Mouse (Mus musculus) cerebellum, adult 2 months (tissue): ENCODE measurements at regions not wholly inside any gene's neighbourhood (a gene's known extent, or its start where the extent isn't known, plus 50 kb on each side); places are given as distances from the start of the nearest gene placed in this dataset.

ENCODE experiments used
- DNase-seq, 2 experiments: peaks; one replicate each; pipeline ENCODE4 v3.0.0; 2021
- H3K27ac ChIP-seq: fragments of 200-500 bp; 2 replicates; pipeline ENCODE4 v1.5.1; 2012; ENCODE audit warnings: low read length, control low read depth, inconsistent platforms; ENCODE audit not compliant: insufficient read depth
- H3K27me3 ChIP-seq: fragments of 200-500 bp; 2 replicates; pipeline ENCODE4 v1.6.1; 2012; ENCODE audit warnings: inconsistent platforms, mild to moderate bottlenecking, low read length, moderate library complexity; ENCODE audit not compliant: control insufficient read depth, insufficient read depth
- H3K4me1 ChIP-seq: fragments of 200-500 bp; 2 replicates; pipeline ENCODE4 v1.6.1; 2011; ENCODE audit warnings: low read length; ENCODE audit not compliant: control insufficient read depth, insufficient read depth
- H3K4me3 ChIP-seq: fragments of 200-500 bp; replicated peaks from 2 replicates; pipeline ENCODE3; 2011; ENCODE audit warnings: mild to moderate bottlenecking, low read depth, low read length, control low read depth; ENCODE audit not compliant: insufficient read depth
- CTCF ChIP-seq: fragments of 200-500 bp; IDR thresholded peaks from 2 replicates; pipeline ENCODE4 v1.5.1; 2011; ENCODE audit warnings: low read depth, mild to moderate bottlenecking, control low read depth, low read length, moderate library complexity, borderline replicate concordance; ENCODE audit not compliant: insufficient read depth
- POLR2A ChIP-seq: fragments of 200-500 bp; IDR thresholded peaks from 2 replicates; pipeline ENCODE4 v1.6.1; 2011; ENCODE audit warnings: low read length, control low read depth, borderline replicate concordance; ENCODE audit not compliant: insufficient read depth
- WGBS: fragments of 180-500 bp; shearing (Covaris S2); methylation state at CpG from one replicate; pipeline ENCODE4 v1.1.7; 2018; 5-methylcytosine and 5-hydroxymethylcytosine counted together

DNA sequence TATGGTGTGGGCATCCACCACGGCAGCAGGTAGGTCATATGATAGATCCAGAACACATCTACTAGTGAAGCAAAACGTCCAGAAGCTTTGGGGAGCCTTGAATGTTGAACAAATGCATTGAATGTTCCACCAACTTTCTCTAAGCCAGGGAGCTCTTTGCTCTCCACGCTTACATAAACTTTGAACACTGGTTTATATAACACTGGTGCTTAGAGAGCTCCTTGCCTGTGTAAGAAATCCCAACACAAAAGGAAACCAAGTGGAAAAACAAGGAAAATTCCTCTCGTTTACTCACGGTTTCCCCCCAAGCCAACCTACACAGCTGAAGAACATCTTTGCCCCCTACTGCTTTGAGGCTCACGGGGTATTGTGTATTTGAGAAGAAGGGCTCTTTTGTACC, 299.2 kb upstream of the Ubash3b start:
- H3K27me3 ChIP-seq: no peaks in the 10 kb centered on the region; the same call in 1 of the 2 replicates
- no peaks in the 10 kb centered on the region; the same call in 1 of the 2 replicates for H3K4me1 ChIP-seq
- 79% methylated on average over 6 of the region's 6 CpGs for WGBS
- no peak overlapping the region for H3K4me3 ChIP-seq
- no peak overlapping the region for H3K27ac ChIP-seq
- no peak for DNase-seq
- no peak for TF ChIP-seq CTCF
- TF ChIP-seq POLR2A: no peak

DNA sequence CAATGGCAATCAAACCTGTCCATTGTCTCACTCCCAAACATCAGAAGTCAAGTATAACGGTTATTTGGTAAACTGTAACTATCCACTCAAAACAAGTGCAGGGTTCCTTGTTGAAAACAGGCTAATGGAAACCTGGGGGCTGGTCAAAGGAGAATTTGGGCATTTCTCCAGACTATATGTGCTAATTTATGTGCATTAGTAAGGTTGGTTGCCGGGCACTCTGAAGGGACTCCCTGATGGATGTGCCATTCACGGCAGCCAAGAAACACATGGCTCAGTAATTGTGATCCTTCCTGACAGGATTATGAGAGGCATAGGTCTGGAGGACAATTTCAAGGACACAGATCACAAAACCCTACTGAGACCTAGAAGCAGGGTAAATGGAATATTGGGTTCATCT, 295.5 kb upstream of the Ubash3b start:
- no peaks in the 10 kb centered on the region for H3K4me1 ChIP-seq

DNA sequence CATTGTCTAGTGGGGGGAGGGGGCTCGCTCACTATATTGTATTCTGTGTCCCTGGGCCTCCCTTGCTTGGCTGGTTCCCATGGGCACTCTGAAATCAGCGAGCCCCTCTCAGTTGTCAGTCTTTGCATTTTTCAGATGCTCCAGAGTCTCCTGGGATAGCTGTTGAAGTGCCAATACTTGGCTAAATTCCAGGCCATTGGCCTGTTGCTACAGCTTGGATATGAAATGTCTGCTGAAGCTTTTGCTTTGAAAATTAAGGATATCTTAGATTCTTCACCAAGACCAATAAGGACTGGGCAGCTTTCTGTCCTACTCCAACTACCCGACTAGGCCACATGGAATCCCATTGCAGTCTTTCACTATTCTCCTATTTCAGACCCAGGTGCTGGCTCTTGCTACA, 290.2 kb upstream of the Ubash3b start:
- WGBS: 55% methylated on average over 3 of the region's 3 CpGs
- no peaks in the 10 kb centered on the region; the same call in 1 of the 2 replicates for H3K27me3 ChIP-seq
- H3K4me3 ChIP-seq: no peak overlapping the region
- DNase-seq: no peak
- no peak overlapping the region for H3K27ac ChIP-seq
- no peaks in the 10 kb centered on the region for H3K4me1 ChIP-seq
- TF ChIP-seq CTCF (no peak), POLR2A (no peak)

More for the DNA sequence above, 295.5 kb upstream of the Ubash3b start:
- Histone ChIP-seq H3K27me3 (no peaks in the 10 kb centered on the region; the same call in 1 of the 2 replicates), H3K27ac (no peak overlapping the region), H3K4me3 (no peak overlapping the region)
- 30% methylated on average over 3 of the region's 3 CpGs for WGBS
- no peak for TF ChIP-seq CTCF
- no peak for TF ChIP-seq POLR2A
- no peak for DNase-seq

DNA sequence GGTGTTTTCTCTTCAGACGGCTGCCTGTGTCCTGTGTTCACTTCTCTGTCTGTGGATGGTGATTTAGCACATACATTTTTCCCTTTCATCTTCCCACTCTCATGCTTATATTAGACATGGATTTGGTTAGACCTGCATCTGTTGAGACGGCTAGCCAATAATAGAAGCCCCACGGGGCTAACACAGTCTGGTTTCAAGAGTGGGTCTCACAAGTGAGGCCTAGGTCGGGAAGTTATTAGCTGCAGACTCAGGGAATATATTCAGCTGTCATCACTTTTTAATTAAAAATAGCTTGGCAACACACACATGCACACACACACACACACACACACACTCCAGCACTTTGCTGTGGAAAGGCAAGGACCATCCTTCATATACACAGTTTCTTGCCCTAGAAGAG, 287.7 kb upstream of the Ubash3b start:
- no peak overlapping the region for H3K27ac ChIP-seq

DNA sequence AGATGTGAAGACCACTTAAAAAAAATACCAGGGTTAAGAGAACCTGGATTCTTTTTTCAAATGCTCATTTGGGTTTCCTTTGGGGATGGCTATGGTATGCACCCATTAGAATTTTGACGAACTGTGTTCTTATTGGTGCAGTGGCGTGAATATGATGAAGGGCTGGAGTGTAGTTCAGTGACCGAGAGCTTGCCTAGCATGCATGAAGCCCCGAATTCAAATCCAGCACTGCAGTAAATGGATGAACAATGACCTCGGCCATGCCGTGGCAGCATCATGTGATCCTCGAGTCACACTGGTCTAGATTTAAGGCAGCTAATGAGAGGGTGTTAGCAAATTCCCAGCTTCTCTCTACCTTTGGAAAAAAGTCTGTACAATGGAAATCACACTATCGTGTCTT, 286.4 kb upstream of the Ubash3b start:
- Histone ChIP-seq H3K27ac (no peak overlapping the region), H3K4me3 (no peak overlapping the region), H3K4me1 (no peaks in the 10 kb centered on the region), H3K27me3 (no peaks in the 10 kb centered on the region; the same call in 1 of the 2 replicates)
- TF ChIP-seq CTCF (no peak), POLR2A (no peak)
- 19% methylated on average over 8 of the region's 8 CpGs for WGBS
- no peak for DNase-seq

More for the DNA sequence above, 287.7 kb upstream of the Ubash3b start:
- no peak for DNase-seq
- TF ChIP-seq CTCF: no peak
- no peak for TF ChIP-seq POLR2A
- Histone ChIP-seq H3K4me1 (no peaks in the 10 kb centered on the region), H3K4me3 (no peak overlapping the region), H3K27me3 (no peaks in the 10 kb centered on the region; the same call in 1 of the 2 replicates)
- WGBS: 50% methylated on average over 4 of the region's 4 CpGs

DNA sequence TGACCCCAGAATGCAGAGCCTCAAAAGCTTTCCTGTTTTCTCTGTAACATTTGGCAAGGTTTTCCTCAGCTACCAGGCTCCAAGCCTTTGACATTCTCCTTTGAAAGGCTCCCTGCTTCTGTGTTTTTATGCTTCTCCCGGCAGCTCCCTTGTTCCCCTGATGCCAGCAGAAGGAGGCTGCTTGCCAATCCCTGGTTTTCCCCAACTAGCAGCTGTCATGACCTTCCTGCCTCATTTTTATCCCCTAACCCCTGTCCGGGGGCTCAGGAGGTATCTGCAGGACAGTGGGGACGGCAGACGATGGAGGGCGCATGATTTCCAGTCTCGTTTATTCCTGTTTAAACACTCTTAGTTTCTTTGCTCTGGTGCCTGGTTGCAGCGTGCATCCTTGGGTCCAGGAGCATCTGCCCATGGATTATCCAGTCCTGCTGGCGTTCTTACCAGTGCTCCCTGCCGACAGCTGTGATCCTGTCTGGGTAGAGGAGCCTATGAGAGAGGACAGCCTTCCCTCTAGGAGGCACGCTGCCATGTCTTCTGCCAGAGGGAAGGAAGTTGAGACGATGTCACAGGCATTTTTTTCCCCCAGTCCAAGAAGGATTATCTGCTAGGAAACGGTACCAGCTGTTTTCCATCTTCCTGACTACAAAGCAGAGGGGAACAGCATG, 285.8 kb upstream of the Ubash3b start:
- WGBS: 3% methylated on average over 12 of the region's 12 CpGs
- no peaks in the 10 kb centered on the region for H3K4me1 ChIP-seq

DNA sequence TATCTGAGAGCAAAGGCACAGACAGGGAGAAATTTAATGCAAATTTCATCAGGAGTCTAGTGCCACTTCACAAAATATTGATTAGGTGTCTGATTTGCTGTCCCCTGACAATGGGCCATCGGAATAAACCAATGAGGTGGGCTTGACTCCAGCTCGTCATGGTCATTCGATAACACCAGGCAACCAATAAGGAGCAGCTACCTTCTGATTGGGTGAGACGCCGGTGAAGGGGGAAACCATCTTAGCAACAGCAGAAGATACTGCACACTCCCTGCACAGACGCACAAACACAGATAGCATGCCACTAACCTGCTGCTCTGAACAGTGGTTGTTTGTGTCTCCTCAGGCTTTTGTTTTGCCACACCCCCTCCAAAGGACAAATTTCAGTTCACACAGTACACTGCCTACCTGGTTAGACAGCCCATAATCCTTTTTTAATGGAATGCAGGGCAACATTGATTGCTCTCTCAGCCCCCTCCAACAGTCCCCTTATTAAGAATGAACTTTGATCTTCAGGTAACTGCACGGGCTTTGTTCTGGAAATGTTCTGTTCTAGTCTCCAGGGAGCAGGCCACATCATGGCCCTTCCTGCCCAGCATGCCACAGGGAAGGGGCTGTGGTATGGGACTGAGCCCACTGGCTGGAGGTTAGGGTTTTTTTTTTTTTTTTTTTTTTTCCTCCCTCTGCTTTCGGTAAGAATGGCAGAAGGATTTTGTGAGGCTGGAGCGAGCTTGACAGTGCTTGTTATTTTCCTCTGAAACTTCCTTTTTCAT, 285.1 kb upstream of the Ubash3b start:
- Histone ChIP-seq H3K27ac (peak overlapping the region; percentile 52; the same call in 1 of the 2 replicates), H3K4me3 (no peak overlapping the region), H3K4me1 (no peaks in the 10 kb centered on the region), H3K27me3 (no peaks in the 10 kb centered on the region; the same call in 1 of the 2 replicates)
- no peak for TF ChIP-seq POLR2A
- no peak for TF ChIP-seq CTCF
- peak in 1 of 2 experiments; percentile 16 for DNase-seq
- WGBS: 23% methylated on average over 9 of the region's 9 CpGs

More for the DNA sequence above, 285.8 kb upstream of the Ubash3b start:
- no peak overlapping the region; the same call in 1 of the 2 replicates for H3K27ac ChIP-seq
- H3K4me3 ChIP-seq: no peak overlapping the region
- DNase-seq: peak; percentile 40 to 42
- TF ChIP-seq CTCF (no peak), POLR2A (no peak)
- no peaks in the 10 kb centered on the region; the same call in 1 of the 2 replicates for H3K27me3 ChIP-seq
